Mouse (Mus musculus): ENCODE results near the gene Evi5l. TPM values are rescaled to one million over a fixed set of nuclear protein-coding genes. Genes with fewer than 3 reads are reported as not detected.

The Evi5l gene
- polyA plus RNA-seq, 1 experiment from 2014 or later: 35.6 TPM

GRCm38 (mm10) chr8:4226323-4226722, 60.0 kb downstream of the Evi5l start:
- Histone ChIP-seq H3K36me3 (no peaks in the 10 kb centered on the region), H3K27me3 (peaks cover 27% of the 10 kb centered on the region), H3K9ac (no peak overlapping the region), H3K4me3 (peak overlapping the region; percentile 28), H3K9me3 (no peaks in the 10 kb centered on the region), H3K4me1 (no peaks in the 10 kb centered on the region), H3K4me2 (replicated peaks) (peak overlapping the region; percentile 49), H3K27ac (no peak overlapping the region)
- 0 out of 2 replicates have a peak, but pooled peaks have one; percentile 10 for ATAC-seq (ENCODE audit: insufficient number of reproducible peaks, insufficient read depth, low FRiP score, low TSS enrichment)
- WGBS: 26% methylated on average over 4 of the region's 4 CpGs

GRCm38 (mm10) chr8:4226739-4227347, 60.5 kb downstream of the Evi5l start, which contains the start of gene Lrrc8e:
Lrrc8e (plus strand) TSS chr8:4226827.
- no peak within 1 kb of the TSS for H3K27ac ChIP-seq
- peak within 1 kb of the TSS; percentile 28 for H3K4me3 ChIP-seq
- peak; percentile 44; the same call in 1 of the 2 replicates for ATAC-seq (ENCODE audit: insufficient number of reproducible peaks, insufficient read depth, low FRiP score, low TSS enrichment)
- no peaks in the 10 kb centered on the region for H3K36me3 ChIP-seq
- peaks cover 27% of the 10 kb centered on the region for H3K27me3 ChIP-seq
- H3K9me3 ChIP-seq: no peaks in the 10 kb centered on the region
- H3K9ac ChIP-seq: peak within 1 kb of the TSS; percentile 5; the same call in 1 of the 2 replicates
- no peaks in the 10 kb centered on the region for H3K4me1 ChIP-seq
- H3K4me2 ChIP-seq (replicated peaks): peak within 1 kb of the TSS; percentile 49
- 3% methylated on average over 33 of the region's 33 CpGs for WGBS

GRCm38 (mm10) chr8:4227919-4228318, 61.6 kb downstream of the Evi5l start:
- 88% methylated on average over 4 of the region's 4 CpGs for WGBS
- no peak overlapping the region for H3K27ac ChIP-seq
- peaks cover 27% of the 10 kb centered on the region for H3K27me3 ChIP-seq
- H3K9me3 ChIP-seq: no peaks in the 10 kb centered on the region
- no peak overlapping the region for H3K4me2 ChIP-seq (replicated peaks)
- H3K9ac ChIP-seq: no peak overlapping the region
- no peaks in the 10 kb centered on the region for H3K4me1 ChIP-seq
- no peaks in the 10 kb centered on the region for H3K36me3 ChIP-seq
- no peak overlapping the region for H3K4me3 ChIP-seq
- no peak for ATAC-seq (ENCODE audit: insufficient number of reproducible peaks, insufficient read depth, low FRiP score, low TSS enrichment)

GRCm38 (mm10) chr8:4229784-4230183, 63.4 kb downstream of the Evi5l start:
- H3K27ac ChIP-seq: no peak overlapping the region
- no peaks in the 10 kb centered on the region for H3K9me3 ChIP-seq
- H3K9ac ChIP-seq: no peak overlapping the region
- no peak overlapping the region for H3K4me2 ChIP-seq (replicated peaks)
- H3K4me1 ChIP-seq: no peaks in the 10 kb centered on the region
- no peaks in the 10 kb centered on the region for H3K36me3 ChIP-seq
- ATAC-seq (ENCODE audit: insufficient number of reproducible peaks, insufficient read depth, low FRiP score, low TSS enrichment): no peak
- WGBS: 75% methylated on average over 5 of the region's 5 CpGs
- H3K27me3 ChIP-seq: peaks cover 27% of the 10 kb centered on the region
- no peak overlapping the region for H3K4me3 ChIP-seq

GRCm38 (mm10) chr8:4230612-4231351, 64.4 kb downstream of the Evi5l start:
- no peaks in the 10 kb centered on the region for H3K4me1 ChIP-seq
- H3K36me3 ChIP-seq: no peaks in the 10 kb centered on the region
- H3K27ac ChIP-seq: no peak overlapping the region
- no peaks in the 10 kb centered on the region for H3K9me3 ChIP-seq
- H3K4me2 ChIP-seq (replicated peaks): no peak overlapping the region
- H3K4me3 ChIP-seq: no peak overlapping the region
- no peak for ATAC-seq (ENCODE audit: insufficient number of reproducible peaks, insufficient read depth, low FRiP score, low TSS enrichment)
- H3K27me3 ChIP-seq: peaks cover 27% of the 10 kb centered on the region
- 58% methylated on average over 10 of the region's 10 CpGs for WGBS
- no peak overlapping the region for H3K9ac ChIP-seq

GRCm38 (mm10) chr8:4237814-4238433, 71.6 kb downstream of the Evi5l start:
- H3K4me2 ChIP-seq (replicated peaks): peak overlapping the region; percentile 83
- H3K9me3 ChIP-seq: no peaks in the 10 kb centered on the region
- 20% methylated on average over 15 of the region's 15 CpGs for WGBS
- ATAC-seq (ENCODE audit: insufficient number of reproducible peaks, insufficient read depth, low FRiP score, low TSS enrichment): no peak; the same call in 1 of the 2 replicates
- no peaks in the 10 kb centered on the region for H3K27me3 ChIP-seq
- H3K9ac ChIP-seq: peak overlapping the region; percentile 69
- H3K4me3 ChIP-seq: peak overlapping the region; percentile 86
- H3K27ac ChIP-seq: peak overlapping the region; percentile 96
- peaks cover 19% of the 10 kb centered on the region for H3K36me3 ChIP-seq
- peaks cover 20% of the 10 kb centered on the region for H3K4me1 ChIP-seq

GRCm38 (mm10) chr8:4238434-4239192, 72.2 kb downstream of the Evi5l start, which contains the start of the genes Map2k7 and Gm49320:
Map2k7 (plus strand) TSS chr8:4238740.
Gm49320 (plus strand) TSS chr8:4238865.
- ATAC-seq (ENCODE audit: insufficient number of reproducible peaks, insufficient read depth, low FRiP score, low TSS enrichment): peak; percentile 92
- H3K27ac ChIP-seq: peak within 1 kb of the TSS; percentile 96
- peak within 1 kb of the TSS; percentile 88 for H3K9ac ChIP-seq
- peaks cover 20% of the 10 kb centered on the region for H3K4me1 ChIP-seq
- peak within 1 kb of the TSS; percentile 83 for H3K4me2 ChIP-seq (replicated peaks)
- peaks cover 26% of the 10 kb centered on the region for H3K36me3 ChIP-seq
- no peaks in the 10 kb centered on the region for H3K27me3 ChIP-seq
- no peaks in the 10 kb centered on the region for H3K9me3 ChIP-seq
- H3K4me3 ChIP-seq: peak within 1 kb of the TSS; percentile 86
- WGBS: under 1% methylated on average over 64 of the region's 71 CpGs

- Histone ChIP-seq H3K4me2 (replicated peaks) (peak overlapping the region; percentile 83), H3K9ac (peak overlapping the region; percentile 88), H3K36me3 (peaks cover 33% of the 10 kb centered on the region), H3K4me3 (peak overlapping the region; percentile 86), H3K4me1 (peaks cover 20% of the 10 kb centered on the region), H3K27ac (peak overlapping the region; percentile 96), H3K9me3 (no peaks in the 10 kb centered on the region), H3K27me3 (no peaks in the 10 kb centered on the region)
- 16% methylated on average over 19 of the region's 19 CpGs for WGBS
- peak; percentile 1; the same call in 1 of the 2 replicates for ATAC-seq (ENCODE audit: insufficient number of reproducible peaks, insufficient read depth, low FRiP score, low TSS enrichment)
Measured at GRCm38 (mm10) chr8:4239193-4239890, 73.0 kb downstream of the Evi5l start.

GRCm38 (mm10) chr8:4245061-4245460, 78.7 kb downstream of the Evi5l start:
- 95% methylated on average over 5 of the region's 5 CpGs for WGBS
- Histone ChIP-seq H3K27ac (no peak overlapping the region), H3K36me3 (peaks cover 86% of the 10 kb centered on the region), H3K9ac (no peak overlapping the region), H3K4me2 (replicated peaks) (no peak overlapping the region), H3K4me1 (peaks cover 22% of the 10 kb centered on the region), H3K27me3 (no peaks in the 10 kb centered on the region), H3K9me3 (no peaks in the 10 kb centered on the region), H3K4me3 (no peak overlapping the region)
- ATAC-seq (ENCODE audit: insufficient number of reproducible peaks, insufficient read depth, low FRiP score, low TSS enrichment): no peak

GRCm38 (mm10) chr8:4245737-4246136, 79.4 kb downstream of the Evi5l start:
- peaks cover 86% of the 10 kb centered on the region for H3K36me3 ChIP-seq
- ATAC-seq (ENCODE audit: insufficient number of reproducible peaks, insufficient read depth, low FRiP score, low TSS enrichment): no peak
- peaks cover 24% of the 10 kb centered on the region for H3K4me1 ChIP-seq
- no peak overlapping the region for H3K4me3 ChIP-seq
- no peaks in the 10 kb centered on the region for H3K9me3 ChIP-seq
- WGBS: 82% methylated on average over 13 of the region's 13 CpGs
- no peaks in the 10 kb centered on the region for H3K27me3 ChIP-seq
- no peak overlapping the region for H3K4me2 ChIP-seq (replicated peaks)
- H3K27ac ChIP-seq: no peak overlapping the region
- H3K9ac ChIP-seq: no peak overlapping the region

GRCm38 (mm10) chr8:4247241-4247640, 80.9 kb downstream of the Evi5l start:
- WGBS: 89% methylated on average over 8 of the region's 8 CpGs
- no peaks in the 10 kb centered on the region for H3K27me3 ChIP-seq
- no peak overlapping the region for H3K27ac ChIP-seq
- H3K9ac ChIP-seq: no peak overlapping the region
- H3K9me3 ChIP-seq: no peaks in the 10 kb centered on the region
- ATAC-seq (ENCODE audit: insufficient number of reproducible peaks, insufficient read depth, low FRiP score, low TSS enrichment): no peak
- H3K4me1 ChIP-seq: peaks cover 22% of the 10 kb centered on the region
- H3K36me3 ChIP-seq: peaks cover 74% of the 10 kb centered on the region
- no peak overlapping the region for H3K4me3 ChIP-seq
- H3K4me2 ChIP-seq (replicated peaks): no peak overlapping the region

Measured in embryonic facial prominence, embryonic 12.5 days (tissue).